Mouse (Mus musculus): ENCODE data around the gene Gpr62. TPM values are rescaled to one million over a fixed set of nuclear protein-coding genes. Genes with fewer than 3 reads are reported as not detected.

Gpr62 gene
- total RNA-seq, 2 experiments from 2014 or later, result 0.13 TPM; not detected in 1

GRCm38 (mm10) chr9:106421033-106421864 lies 44.5 kb downstream of the Gpr62 start:
- no peak for DNase-seq

- DNase-seq, result no peak
Measured at GRCm38 (mm10) chr9:106420608-106421007, 45.1 kb downstream of the Gpr62 start.

DNA sequence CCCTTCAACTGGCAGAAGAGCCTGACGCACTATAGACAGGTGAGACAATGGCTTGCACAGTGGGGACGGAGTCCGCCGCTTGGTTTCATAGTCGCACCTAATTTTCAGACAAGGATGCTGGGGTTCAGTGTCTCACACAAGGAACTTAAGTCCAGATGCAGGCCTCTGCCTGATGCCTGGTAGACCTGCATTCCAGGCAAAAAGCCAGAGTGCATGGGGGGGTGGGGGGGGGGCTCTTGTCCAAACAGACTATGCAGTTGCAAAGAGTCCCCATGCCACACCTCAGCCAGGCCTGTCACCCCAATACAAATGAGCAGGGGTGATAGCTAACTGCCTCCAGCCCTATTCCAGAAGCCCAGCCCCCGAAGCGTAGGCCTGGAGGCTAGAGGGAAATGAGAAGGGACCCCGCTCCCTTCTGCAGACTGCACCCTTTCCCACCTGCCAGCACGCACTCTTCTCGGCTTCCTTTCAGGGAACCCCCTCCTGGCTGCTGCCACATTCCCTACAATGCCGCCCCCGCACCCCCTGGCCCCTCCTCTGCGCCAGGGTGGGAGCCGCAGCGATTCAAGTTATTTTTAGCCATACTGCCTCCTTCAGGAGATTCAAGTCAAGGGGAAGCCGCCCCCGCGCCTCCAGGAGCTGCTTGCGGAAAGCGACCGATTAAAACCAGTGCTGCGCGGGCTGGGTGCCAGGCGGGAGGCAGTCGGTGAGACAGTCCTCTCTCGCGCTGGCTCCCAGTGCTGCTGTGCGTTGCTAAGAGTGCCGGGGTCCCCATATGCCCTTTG lies 47.7 kb downstream of the Gpr62 start:
- peak; percentile 85 to 90 for DNase-seq

- DNase-seq, result no peak
Measured at GRCm38 (mm10) chr9:106416826-106417225, 48.9 kb downstream of the Gpr62 start.

Other genes starting within 250 kb of the Gpr62 start
- under 1 TPM; 0.89 TPM for gene Tlr9, start 243.3 kb downstream of the Gpr62 start, total RNA-seq (2021)
- gene Alas1, start 217.3 kb downstream of the Gpr62 start, total RNA-seq (2021), result 1,000 to 10,000 TPM; 1,599 to 3,152 TPM
- 1 to 10 TPM; 3.6 to 5.6 TPM for gene Poc1a, start 184.9 kb downstream of the Gpr62 start, total RNA-seq (2021)
- 10 to 100 TPM; 16.4 to 24.1 TPM for gene Dusp7, start 97.3 kb downstream of the Gpr62 start, total RNA-seq (2021)
- 100 to 1,000 TPM; 403 to 411 TPM for gene Rpl29, start 36.5 kb downstream of the Gpr62 start, total RNA-seq (2021)
- 10 to 100 TPM; 11.7 to 14.8 TPM for gene Acy1, start 27.6 kb downstream of the Gpr62 start, total RNA-seq (2021)
- gene Abhd14b, start 18.5 kb downstream of the Gpr62 start, total RNA-seq (2021), result 10 to 100 TPM; 25.2 to 45.0 TPM
- 10 to 100 TPM; 18.9 to 20.2 TPM for gene Abhd14a, start 18.3 kb downstream of the Gpr62 start, total RNA-seq (2021)
- gene Pcbp4, start 12.6 kb downstream of the Gpr62 start, total RNA-seq (2021), result 10 to 100 TPM; 20.2 to 27.7 TPM
- 10 to 100 TPM; 28.0 to 37.2 TPM for gene Rrp9, start 10.0 kb upstream of the Gpr62 start, total RNA-seq (2021)
- 10 to 100 TPM; 37.8 to 55.4 TPM for gene Parp3, start 11.0 kb upstream of the Gpr62 start, total RNA-seq (2021)
- not detected for gene Iqcf1, start 34.0 kb upstream of the Gpr62 start, total RNA-seq (2021)
- not detected for gene Iqcf5, start 48.6 kb upstream of the Gpr62 start, total RNA-seq (2021)
- gene Iqcf3, start 95.7 kb upstream of the Gpr62 start, total RNA-seq (2021), result not detected
- gene Iqcf4, start 105.1 kb upstream of the Gpr62 start, total RNA-seq (2021), result not detected
- gene Iqcf6, start 160.6 kb upstream of the Gpr62 start, total RNA-seq (2021), result not detected
- gene Grm2, start 190.1 kb upstream of the Gpr62 start, total RNA-seq (2021), result not detected
- 100 to 1,000 TPM; 109 to 149 TPM for gene Tex264, start 220.0 kb upstream of the Gpr62 start, total RNA-seq (2021)

Data from adrenal gland, postnatal 36 days (tissue).